Mouse (Mus musculus) NIH3T3 (cell line): ENCODE data around the gene Scyl1.

Experiments used
- DNase-seq: peaks from one replicate; pipeline ENCODE4 v3.0.0-alpha.2; 2012; ENCODE audit warnings: low read depth

Scyl1 gene

GRCm38 (mm10) chr19:5787920-5788319, 16.7 kb upstream of the Scyl1 start:
- no peak for DNase-seq

- peak; percentile 99 for DNase-seq
Measured at GRCm38 (mm10) chr19:5787128-5787635, 16.0 kb upstream of the Scyl1 start.

GRCm38 (mm10) chr19:5786441-5787114, 15.4 kb upstream of the Scyl1 start:
- DNase-seq = peak; percentile 98

GRCm38 (mm10) chr19:5784958-5785577, 13.8 kb upstream of the Scyl1 start:
- no peak for DNase-seq

GRCm38 (mm10) chr19:5782121-5782520, 10.9 kb upstream of the Scyl1 start:
- no peak for DNase-seq

- DNase-seq = no peak
Measured at GRCm38 (mm10) chr19:5781532-5781931, 10.3 kb upstream of the Scyl1 start.

- DNase-seq = peak; percentile 91
Measured at GRCm38 (mm10) chr19:5780203-5780602, 9.0 kb upstream of the Scyl1 start.

- no peak for DNase-seq
Measured at GRCm38 (mm10) chr19:5778312-5778711, 7.1 kb upstream of the Scyl1 start.

GRCm38 (mm10) chr19:5777387-5778032, 6.3 kb upstream of the Scyl1 start:
- no peak for DNase-seq

- no peak for DNase-seq
Measured at GRCm38 (mm10) chr19:5770311-5770710, 908 bp downstream of the Scyl1 start.

GRCm38 (mm10) chr19:5767271-5767670, 3.9 kb downstream of the Scyl1 start:
- DNase-seq = no peak

GRCm38 (mm10) chr19:5763163-5763562, 8.1 kb downstream of the Scyl1 start:
- DNase-seq = no peak

GRCm38 (mm10) chr19:5758878-5759403, 12.3 kb downstream of the Scyl1 start:
- no peak for DNase-seq

- DNase-seq = no peak
Measured at GRCm38 (mm10) chr19:5756991-5757636, 14.1 kb downstream of the Scyl1 start.

- no peak for DNase-seq
Measured at GRCm38 (mm10) chr19:5756321-5756985, 14.8 kb downstream of the Scyl1 start.

- DNase-seq = peak; percentile 31
Measured at GRCm38 (mm10) chr19:5751742-5752141, 19.5 kb downstream of the Scyl1 start.

GRCm38 (mm10) chr19:5750951-5751350, 20.3 kb downstream of the Scyl1 start:
- DNase-seq = no peak

GRCm38 (mm10) chr19:5749476-5749875, 21.7 kb downstream of the Scyl1 start:
- peak; percentile 93 for DNase-seq

- DNase-seq = no peak
Measured at GRCm38 (mm10) chr19:5746907-5747363, 24.3 kb downstream of the Scyl1 start.

GRCm38 (mm10) chr19:5745756-5746710, 25.2 kb downstream of the Scyl1 start:
- no peak for DNase-seq
